Mouse (Mus musculus) adipocyte (in vitro differentiated cells): ENCODE results near the gene Pdgfa.
A peak's percentile ranks its signal among the peaks of the same experiment; 100 is the strongest.

ENCODE experiments used
- DNase-seq: peaks from one replicate; pipeline ENCODE4 v3.0.0-alpha.2; 2016; ENCODE audit warnings: low spot score

Gene Pdgfa

DNA sequence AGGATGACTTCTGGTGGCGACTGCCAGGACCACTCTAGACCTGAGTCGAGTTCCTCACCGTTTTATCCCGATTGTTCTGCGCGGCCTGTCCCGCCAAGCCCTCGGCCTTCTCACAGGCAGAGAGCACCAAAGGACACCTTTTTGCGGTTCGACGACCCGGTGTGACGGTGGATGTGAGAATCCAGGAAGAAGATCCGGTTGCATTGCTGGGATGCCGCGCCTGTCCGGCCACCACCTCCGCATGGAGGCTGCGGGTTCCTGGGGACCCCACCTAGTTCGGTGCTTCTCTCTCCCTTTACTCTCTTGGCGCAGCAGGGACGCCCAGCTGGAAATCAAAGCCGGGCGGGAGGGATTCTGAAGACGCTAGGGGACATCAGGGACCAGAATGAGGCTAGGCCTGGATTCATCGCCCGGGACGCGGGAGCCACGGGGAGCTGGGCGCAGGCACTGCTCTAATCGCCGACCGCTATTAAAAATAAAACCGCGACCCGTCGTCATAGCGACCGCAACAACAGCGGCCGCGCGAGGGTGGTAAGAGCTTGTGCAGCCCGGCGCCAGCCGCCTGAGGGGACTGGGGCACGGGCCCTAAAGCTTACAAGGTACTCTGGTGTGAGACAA, at the start of gene Pdgfa:
TSS of gene Pdgfa (minus strand) at position 200 of the 618 bp plus-strand sequence.
- no peak for DNase-seq

DNA sequence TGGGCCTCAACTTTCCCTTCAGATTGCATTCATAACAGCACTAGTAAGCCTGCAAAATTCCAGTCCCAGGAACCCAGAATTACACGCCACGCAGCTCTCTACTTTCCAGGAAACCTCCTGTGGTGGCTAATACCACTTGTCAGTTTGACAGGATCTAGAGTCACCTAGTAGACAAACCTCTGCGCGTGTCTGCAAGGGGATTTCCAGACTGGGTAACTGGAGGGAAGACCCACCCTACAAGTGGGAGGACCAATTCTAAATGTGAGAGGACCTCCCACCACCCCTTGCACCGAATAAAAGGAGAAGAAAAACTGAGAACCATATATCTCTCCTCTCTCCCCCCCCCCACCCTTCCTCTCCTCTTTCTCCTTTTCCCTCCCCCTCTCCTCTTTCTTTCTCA, 49.5 kb upstream of the Pdgfa start:
- DNase-seq = no peak

DNA sequence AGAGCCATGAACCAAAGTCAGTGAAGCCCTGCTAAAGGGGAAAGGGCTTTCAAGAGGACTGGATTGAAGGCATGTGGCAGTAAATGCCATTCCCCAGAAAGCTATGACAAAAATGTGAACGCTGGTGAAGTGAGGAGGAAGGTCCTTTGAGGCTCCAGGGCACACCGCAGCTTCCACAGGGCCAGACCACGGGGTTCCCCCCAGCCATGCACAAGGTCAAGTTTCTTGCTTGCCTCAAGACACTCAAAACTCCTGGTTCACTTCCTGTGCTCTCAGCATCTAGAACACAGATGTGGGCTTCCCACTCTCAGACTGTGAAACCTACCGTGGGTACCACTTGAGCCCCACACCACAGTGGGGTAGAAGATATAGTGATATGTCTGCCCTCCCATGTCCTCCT, 46.4 kb upstream of the Pdgfa start:
- DNase-seq = no peak

DNA sequence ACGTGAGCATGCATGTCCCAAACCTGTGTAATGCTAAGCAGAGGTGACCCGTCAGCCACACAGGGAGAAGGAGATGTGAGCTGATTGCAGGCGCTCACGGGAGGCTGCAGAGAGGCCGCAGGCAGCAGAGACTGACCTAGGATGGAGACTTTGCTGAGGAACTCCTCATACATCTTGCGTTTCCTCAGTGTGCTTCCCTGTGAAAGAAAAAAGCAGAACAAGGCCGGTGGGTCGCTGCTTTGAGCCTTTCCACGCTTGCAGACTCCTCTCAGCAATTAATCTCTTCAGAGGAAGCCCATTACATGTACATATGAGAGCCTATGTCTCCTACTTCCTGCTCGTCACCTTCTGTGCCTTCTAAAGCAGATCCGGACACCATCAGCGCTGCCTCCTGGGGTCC, 45.1 kb upstream of the Pdgfa start:
- DNase-seq = no peak

GRCm38 (mm10) chr5:139035171-139035570, 38.0 kb upstream of the Pdgfa start:
- DNase-seq = no peak

- DNase-seq = no peak
Observed at GRCm38 (mm10) chr5:139034746-139035145, 37.6 kb upstream of the Pdgfa start.

DNA sequence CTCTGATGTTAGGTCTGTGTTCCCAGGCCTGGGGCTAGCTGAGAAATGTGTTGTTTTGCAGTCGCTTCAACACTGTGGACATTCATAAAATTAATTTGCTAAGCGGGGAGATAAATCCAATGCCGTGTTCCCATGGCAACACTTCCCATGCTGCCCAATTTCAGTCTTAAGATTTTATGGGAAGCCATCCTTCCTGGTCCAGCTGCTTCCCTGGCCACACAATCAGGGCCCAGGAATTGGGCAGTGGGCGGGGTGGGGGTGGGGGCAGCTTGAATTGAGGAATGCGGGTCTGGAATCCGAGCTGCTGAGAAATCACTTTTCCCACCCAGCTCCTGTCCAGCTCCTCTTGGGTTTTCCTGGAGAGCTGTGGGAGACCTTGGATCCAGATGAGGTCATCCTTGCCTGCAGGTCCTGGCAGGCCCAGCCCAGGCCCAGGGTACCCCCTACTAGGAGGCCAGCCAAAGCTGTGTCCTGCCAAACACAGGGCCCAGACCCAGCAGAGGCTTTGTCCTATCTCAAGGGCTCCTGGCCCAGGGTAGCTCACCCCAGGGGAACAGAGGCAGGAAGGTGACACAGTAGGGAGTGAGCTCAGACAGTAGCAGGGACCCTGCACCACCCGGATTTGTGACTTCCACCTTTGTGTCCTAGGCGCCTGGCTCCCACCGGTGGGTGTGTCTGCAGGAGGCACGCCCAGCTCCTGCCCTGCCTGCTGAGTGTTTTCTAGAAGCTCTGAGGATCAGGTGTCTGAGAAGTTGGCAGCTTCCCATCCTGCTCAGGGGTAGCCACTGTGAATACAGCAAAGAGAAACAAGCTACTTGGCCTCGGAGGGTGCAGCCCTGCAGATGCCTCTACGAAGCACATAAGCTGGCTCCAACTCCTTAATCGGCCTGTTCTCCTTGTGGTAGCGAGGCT, 36.5 kb upstream of the Pdgfa start:
- peak; percentile 36 for DNase-seq

GRCm38 (mm10) chr5:139027603-139028002, 30.4 kb upstream of the Pdgfa start:
- DNase-seq = no peak

GRCm38 (mm10) chr5:139024351-139025105, 27.4 kb upstream of the Pdgfa start:
- no peak for DNase-seq

DNA sequence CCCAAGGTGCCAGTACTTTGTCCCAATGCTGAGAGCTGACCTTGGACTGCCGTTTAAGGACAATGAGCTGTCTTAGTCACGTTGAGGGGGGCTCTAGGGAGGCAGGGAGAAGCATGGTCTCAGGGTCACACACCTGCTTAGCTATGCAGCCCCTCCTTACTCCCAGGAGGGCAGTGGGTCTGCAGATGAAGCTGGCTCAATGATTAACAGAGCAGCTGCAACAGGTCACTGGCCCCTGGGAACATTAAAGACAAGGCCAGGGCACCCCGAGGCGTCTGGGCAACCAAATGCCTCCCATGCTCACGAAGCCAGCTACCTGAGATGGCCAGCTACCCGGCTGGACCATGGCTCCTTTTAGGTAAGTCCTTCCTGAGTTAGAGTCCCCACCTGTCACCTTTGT, 23.4 kb upstream of the Pdgfa start:
- no peak for DNase-seq

DNA sequence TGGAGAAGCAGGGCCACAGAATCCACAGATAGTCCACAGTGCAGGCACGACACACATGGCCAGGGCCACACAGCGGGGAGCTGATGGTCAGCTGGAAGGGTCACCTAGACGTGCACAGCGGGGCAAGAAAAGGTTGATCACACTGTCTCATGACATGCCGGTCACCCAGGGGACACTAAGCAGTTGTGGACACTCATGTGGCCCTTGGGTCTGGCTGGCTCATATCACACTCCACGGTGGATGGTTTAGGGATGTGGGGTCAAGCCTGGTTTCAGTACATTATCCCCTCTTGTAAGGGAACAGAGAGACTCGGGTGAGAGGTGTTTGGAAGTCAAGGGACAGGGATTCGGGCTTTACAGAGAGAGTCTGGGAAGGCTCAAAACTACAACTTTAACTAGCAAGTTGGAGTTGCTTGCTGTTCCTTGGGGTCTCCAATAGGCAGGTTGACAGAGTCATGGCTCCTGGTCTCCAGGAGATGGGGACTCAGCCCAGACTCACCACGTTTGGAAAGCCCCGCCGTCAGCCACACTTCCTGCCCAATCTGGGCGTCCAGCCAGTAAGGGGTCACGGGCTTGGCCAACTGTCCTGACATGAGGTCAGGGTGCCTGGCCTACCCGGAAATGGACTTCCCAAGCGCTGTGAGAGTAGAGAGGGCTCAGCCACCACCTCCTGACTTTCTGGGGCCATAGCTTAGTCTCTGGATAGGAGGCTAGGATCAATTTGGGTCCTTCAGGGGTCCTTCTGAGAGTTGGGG, 20.4 kb upstream of the Pdgfa start:
- DNase-seq = peak; percentile 75

DNA sequence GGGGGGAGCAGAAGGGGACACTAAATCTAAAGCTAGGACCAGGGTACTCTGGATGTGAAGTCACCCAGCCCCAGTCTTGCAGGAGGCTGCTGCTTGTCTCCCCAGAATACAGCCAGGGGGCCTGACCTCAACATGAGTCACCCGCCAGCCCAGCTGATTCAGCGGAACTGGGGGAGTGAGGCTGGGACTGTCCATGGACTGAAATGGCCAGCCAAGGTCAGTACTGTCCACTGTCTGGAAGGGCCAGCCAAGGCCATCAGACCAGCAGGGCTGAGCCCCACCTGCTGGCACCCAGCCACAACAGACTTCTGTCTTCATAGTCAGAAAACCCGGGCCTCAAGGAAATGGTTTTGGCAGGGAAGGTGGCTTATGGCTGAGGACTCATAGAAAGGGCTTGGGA, 17.9 kb upstream of the Pdgfa start:
- peak; percentile 44 for DNase-seq

GRCm38 (mm10) chr5:139010649-139011048, 13.5 kb upstream of the Pdgfa start:
- DNase-seq = no peak

DNA sequence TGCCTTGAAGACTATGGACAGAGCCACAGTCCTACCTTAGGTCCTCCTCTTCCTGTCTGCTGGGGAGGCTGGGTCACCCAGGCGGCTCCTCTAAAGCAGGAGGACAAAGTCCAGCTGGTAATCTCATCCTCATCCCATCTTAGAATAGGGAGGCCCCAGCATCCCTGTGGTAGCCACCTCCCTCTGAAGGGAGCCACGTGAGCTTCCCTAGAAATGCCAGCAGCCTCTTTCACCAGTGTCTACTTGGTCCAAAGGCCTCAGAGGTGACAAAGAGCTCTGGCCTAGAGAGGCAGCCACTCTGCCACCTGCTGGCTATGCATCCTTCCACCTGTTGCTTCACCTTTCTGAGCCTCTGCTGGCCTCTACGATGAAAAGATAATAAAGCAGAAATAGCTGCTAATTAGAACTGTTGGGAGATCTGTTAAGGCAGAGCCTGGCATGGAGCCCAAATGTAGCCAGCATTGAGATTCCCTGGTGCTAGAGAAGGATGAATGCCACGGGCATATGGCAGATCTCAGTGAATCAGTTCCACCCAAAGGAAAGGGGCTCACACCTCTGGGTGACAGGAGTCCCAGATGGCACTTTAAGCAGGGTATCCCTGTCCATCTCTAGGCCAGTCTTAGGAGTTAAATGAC, 10.1 kb upstream of the Pdgfa start:
- DNase-seq = no peak

DNA sequence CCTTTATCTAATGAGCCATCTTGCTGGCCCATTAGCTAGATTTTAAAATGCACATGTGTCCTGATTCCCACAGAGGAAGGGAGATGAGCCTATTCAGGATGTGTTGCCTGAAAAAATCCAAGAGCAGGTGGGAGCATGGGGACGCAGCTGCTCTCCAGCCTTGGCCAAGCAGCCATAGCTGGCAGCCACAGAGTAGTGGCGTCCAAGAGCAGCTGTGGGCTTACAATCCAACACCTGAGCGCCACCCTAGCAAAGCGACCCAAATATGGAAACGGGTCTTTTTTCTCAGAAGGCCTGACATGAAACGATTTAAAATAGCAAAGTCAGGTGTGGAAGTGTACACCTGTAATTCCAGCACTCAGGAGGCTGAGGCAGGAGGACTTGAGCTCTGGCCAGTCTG, 7.4 kb upstream of the Pdgfa start:
- DNase-seq = no peak

- DNase-seq = no peak
Observed at GRCm38 (mm10) chr5:138999716-139000115, 2.5 kb upstream of the Pdgfa start.

- DNase-seq = no peak
Observed at GRCm38 (mm10) chr5:138997936-138998580, 888 bp upstream of the Pdgfa start.

DNA sequence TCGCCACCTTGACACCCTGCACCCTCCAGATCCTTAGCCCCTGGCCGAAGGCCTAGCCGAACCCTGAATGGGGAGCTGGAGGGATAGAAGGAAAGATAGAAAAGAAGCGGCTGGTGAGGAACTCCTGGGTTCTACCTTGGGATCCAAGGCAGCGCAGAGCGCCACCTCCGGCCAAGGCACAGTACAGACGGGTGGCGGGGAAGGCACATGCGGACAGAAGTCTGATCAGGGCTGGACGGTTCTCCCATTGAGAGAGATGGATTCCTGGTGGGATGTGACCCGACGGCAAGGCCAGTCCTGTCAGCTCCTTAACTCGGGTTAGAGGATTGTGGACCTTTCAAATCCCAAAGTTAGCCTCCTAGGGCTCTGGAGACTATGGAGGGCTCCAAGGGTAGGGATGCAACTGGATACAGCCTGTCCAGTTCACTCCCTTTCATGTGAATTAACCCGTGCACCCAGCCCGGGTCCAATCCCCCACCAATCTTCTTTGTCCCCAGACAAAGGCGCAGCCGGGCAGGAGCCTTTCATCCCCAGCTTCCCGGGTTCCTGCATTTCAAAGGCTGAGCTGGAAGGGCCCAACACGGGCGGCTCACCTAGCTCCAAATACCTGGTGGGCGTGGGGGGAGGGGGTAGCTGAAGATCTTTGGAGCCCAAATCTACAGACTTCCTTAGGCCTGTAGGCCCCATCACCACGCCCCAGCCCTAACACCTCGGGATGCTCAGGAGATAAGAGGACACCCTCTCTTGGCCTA, 672 bp downstream of the Pdgfa start:
- no peak for DNase-seq

DNA sequence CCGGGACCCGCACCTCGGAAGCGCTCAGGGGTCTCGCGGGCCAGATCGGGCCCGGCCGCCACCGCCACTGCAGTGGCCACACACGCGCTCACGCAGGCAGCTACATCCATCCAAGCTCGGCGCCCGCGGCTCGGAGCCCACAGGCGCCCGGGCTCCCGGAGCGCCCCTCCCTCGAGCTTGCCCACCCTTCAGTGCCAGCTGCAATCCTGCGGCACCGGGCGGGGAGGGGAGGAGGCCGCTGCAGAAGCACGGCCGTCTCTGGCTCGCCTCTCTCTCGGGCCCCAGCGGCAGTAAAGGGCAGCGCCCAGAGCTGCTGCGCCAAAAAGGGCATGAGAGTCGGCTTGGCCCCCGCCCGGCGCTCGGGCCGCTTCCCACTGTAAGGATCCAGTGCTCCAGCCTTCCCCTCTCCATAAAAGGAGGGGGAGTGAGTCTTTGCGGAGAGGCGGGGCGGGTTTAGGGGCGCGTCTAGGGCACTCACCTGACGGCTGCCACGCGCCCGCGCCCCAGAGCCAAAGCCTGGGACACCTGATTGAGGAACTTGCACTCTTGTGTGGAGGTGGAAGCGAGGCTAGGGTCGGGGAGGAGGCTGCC, 1.4 kb downstream of the Pdgfa start:
- DNase-seq = peak; percentile 75
